Mouse (Mus musculus) spleen, postnatal 36 days (tissue): ENCODE data around the gene Ahnak.
"Not testable (repeated sequence)": the region's sequence is repeated elsewhere in the genome, so short reads cannot be mapped to it uniquely, and the experiment has no call there.

ENCODE experiments used
- DNase-seq, 2 experiments: peaks; one replicate each; pipeline ENCODE4 v3.0.0; 2022; ENCODE audit warnings: low spot score in 2 of 2, mixed read lengths in 1 of 2

Gene Ahnak

GRCm38 (mm10) chr19:8994813-8995607 is 5.9 kb downstream of the Ahnak start:
- DNase-seq: no peak

- DNase-seq: no peak
Measured at GRCm38 (mm10) chr19:8996601-8997000, 7.5 kb downstream of the Ahnak start.

GRCm38 (mm10) chr19:8997546-8997945 is 8.5 kb downstream of the Ahnak start:
- peak; percentile 69 to 71 for DNase-seq

- DNase-seq: no peak
Measured at GRCm38 (mm10) chr19:8998546-8998945, 9.5 kb downstream of the Ahnak start.

GRCm38 (mm10) chr19:8999223-8999622 is 10.1 kb downstream of the Ahnak start:
- DNase-seq: no peak

- DNase-seq: not testable (repeated sequence)
Measured at GRCm38 (mm10) chr19:9006915-9007314, 17.8 kb downstream of the Ahnak start.

- DNase-seq: no peak
Measured at GRCm38 (mm10) chr19:9019298-9019697, 30.2 kb downstream of the Ahnak start.

- DNase-seq: peak; percentile 69 to 71
Measured at GRCm38 (mm10) chr19:9023021-9023778, 34.1 kb downstream of the Ahnak start.

- no peak for DNase-seq
Measured at GRCm38 (mm10) chr19:9025562-9026257, 36.6 kb downstream of the Ahnak start.

GRCm38 (mm10) chr19:9026634-9027033 is 37.5 kb downstream of the Ahnak start:
- DNase-seq: no peak

GRCm38 (mm10) chr19:9027795-9028194 is 38.7 kb downstream of the Ahnak start:
- DNase-seq: no peak

GRCm38 (mm10) chr19:9028375-9028774 is 39.3 kb downstream of the Ahnak start:
- no peak for DNase-seq

GRCm38 (mm10) chr19:9029640-9030262 is 40.7 kb downstream of the Ahnak start:
- no peak for DNase-seq

- no peak for DNase-seq
Measured at GRCm38 (mm10) chr19:9032502-9033129, 43.5 kb downstream of the Ahnak start.

GRCm38 (mm10) chr19:9033412-9034340 is 44.6 kb downstream of the Ahnak start:
- DNase-seq: no peak

- DNase-seq: no peak
Measured at GRCm38 (mm10) chr19:9034480-9034879, 45.4 kb downstream of the Ahnak start.

GRCm38 (mm10) chr19:9035101-9035500 is 46.0 kb downstream of the Ahnak start:
- no peak for DNase-seq

GRCm38 (mm10) chr19:9038136-9038535 is 49.1 kb downstream of the Ahnak start:
- peak; percentile 53 to 57 for DNase-seq

- DNase-seq: no peak
Measured at GRCm38 (mm10) chr19:9039266-9039665, 50.2 kb downstream of the Ahnak start.

GRCm38 (mm10) chr19:9039928-9040327 is 50.8 kb downstream of the Ahnak start:
- DNase-seq: no peak
